Mouse (Mus musculus) B cell, adult 2 months (primary cell): Measurements from ENCODE around the gene Lmnb2.

Experiments
- DNase-seq, 2 experiments: peaks; one replicate each; pipeline ENCODE4 v3.0.0; 2022

Lmnb2 gene

DNA sequence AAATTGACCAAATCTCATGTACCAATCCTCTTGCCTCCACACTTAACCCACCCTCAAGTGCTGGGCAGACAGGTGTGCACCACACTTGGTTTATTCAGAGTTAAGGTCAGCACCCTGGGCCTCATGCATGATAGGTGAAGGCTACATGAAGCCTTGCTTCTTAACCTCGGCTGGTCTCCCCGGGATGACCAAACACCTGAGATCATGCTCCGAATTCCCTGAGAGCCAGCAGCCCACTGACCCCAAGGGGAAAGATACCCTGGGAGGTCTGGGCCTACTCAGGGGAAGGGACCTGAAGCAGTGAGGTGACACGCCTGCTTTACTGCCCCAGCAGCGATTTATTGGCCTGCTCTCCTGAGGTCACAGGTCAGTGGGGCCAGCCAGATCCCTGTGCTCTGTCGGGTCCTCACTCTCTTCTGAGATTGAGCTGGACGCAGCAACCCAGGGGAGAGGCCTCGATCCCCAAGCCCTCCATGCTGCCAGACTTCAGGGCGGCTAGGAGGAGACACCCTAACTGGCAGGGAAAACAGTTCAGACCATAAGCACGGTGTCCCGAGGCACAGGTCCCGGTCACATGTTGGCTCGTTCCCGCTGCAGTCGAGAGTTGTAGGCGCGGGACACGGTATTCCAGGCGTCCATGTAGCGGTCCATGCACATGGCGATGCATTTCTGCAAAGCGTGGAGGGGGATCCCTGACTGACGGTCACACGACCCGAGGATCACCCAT is 18.3 kb downstream of the Lmnb2 start:
- no peak for DNase-seq

DNA sequence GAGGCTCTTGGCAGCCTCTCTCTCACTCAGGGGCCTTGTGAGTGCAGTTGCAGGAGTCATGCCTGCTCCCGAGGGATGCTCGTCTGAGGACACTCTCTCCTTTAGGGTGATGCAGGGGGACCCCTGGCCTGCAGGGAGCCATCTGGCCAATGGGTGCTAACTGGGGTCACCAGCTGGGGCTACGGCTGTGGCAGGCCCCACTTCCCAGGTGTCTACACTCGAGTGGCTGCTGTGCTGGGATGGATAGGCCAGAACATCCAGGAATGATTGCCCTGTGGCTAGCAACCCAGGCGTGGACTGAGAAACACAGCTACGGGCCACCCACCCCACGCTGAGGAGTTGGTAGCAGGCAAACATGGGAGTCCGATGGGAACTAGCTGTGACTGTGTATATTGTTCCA is 19.0 kb downstream of the Lmnb2 start:
- DNase-seq = no peak

DNA sequence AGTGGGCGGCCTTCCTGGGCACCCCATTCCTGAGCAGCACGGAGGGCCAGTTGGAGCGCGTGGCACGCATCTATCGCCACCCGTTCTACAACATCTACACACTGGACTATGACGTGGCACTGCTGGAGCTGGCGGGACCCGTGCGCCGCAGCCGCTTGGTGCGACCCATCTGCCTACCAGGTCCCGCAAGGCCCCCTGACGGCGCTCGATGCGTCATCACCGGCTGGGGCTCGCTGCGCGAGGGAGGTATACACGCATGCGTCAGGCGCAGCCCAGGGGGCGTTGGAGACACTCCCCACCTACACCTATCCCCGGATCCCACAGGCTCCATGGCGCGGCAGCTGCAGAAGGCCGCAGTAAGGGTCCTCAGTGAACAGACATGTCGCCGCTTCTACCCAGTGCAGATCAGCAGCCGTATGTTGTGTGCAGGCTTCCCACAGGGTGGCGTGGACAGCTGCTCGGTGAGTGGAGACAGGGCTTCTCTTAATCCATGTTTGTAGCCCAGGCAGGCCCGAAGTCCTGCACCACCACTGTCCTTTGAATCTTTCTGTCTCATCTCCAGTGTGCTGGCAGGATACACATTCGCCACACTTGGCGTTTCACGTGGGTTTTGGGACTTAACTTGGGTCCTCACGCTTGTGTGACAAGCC is 20.1 kb downstream of the Lmnb2 start:
- no peak for DNase-seq

DNA sequence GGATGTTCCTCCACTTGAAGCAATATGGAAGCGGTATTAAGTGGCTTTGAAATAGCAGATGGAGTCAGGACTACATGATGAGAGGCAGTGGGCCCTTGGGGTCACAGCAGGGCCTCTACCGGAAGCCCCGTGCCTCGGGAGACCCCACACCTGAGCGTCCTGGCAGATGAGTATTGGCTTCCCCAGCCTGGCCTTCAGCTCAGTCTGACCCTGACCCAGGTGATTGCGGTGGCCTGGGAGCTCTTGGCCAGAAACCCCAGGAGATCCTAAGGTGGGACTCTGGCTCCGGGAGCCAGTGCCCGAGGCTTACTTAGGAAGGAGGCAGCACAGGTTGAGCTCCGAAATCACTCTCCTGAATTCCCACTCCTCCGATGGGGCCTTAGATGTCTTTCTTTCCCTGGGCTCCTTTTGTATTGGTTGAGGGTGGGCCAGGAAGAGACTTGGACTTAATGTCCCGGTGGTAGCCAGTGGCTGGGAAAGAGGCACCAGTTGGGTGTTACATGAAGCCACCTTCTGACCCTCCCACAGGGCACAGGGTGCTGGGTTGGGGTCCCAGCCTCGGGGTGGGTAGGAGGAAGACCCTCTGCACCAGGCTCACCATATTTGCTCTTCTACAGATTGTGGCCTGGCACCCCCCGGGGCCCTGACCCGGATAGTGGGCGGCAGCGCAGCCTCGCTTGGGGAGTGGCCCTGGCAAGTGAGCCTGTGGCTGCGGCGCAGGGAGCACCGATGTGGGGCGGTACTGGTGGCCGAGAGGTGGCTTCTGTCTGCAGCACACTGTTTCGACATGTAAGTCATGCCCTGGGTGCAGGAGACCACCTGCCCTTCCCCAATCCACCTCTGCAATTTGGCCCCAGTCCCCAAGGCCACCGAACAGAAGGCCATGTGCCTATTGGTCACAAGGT is 21.2 kb downstream of the Lmnb2 start:
- no peak for DNase-seq

DNA sequence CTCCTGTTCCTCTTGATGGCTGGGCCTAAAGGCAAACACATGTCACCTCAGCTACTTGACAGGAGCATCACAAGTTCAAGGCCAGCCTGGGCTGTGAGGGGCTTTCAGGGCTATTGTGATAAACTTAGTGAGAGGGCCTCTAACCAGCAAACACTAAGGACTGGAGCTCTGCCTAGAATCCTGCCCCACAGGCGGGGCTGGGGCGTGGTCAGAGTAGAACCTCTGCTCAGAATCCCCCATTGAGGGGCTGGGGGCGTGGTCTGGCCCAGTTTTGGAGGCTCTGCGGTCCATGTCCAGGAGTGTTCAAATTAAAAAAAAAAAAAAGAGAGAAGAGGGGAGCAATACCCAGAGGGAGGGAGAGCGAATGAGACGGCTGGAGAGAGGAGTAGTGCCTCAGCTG is 22.3 kb downstream of the Lmnb2 start:
- no peak for DNase-seq

DNA sequence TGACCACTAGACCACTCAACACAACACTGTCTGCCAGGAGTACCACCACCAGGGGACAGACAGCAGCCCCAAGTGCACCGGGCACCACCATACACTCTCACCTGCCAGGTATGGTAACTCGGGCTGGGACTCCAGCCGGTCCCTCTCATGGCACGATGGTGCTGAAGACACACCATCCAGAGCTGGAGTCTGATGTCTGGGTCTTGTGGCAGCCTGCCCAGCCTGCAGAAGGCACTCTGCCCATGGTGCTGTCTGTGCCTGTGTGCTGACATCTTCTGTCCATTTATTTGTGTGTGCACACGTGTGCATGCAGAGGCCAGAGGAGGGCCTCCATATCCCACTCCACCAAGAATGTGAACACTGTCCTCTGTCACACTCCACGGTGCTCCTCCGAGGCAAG is 22.9 kb downstream of the Lmnb2 start:
- no peak for DNase-seq

DNA sequence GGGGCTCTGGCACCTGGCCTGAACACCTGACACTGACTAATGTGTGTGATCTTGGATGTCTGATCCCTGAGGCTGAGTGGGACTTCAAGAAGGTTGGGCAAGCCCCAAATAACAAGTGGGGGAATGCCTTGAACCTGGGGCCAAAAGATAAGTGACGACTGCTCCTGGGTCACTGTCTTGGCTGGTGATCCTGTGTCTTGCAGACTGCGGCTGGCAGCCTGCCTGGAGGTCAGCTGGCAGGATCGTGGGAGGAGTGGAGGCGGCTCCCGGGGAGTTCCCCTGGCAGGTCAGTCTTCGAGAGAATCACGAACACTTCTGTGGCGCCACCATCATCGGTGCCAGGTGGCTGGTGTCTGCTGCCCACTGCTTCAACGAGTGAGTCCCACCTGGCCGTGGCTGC is 30.9 kb downstream of the Lmnb2 start:
- no peak for DNase-seq

DNA sequence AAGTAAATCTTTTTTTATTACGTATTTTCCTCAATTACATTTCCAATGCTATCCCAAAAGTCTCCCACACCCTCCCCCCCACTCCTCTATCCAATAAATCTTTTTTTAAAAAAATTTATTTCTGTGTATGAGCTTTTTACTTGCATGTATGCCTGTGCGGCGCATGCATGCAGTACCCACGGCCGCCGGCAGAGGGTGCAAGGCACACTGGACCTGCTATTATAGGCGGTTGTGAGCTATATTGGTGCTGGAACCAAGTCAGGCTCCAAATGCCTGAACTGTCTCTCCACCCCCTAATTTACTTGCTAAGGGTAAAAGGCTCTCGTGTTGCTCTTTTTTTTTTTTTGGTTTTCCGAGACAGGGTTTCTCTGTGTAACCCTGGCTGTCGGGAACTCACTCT is 36.7 kb downstream of the Lmnb2 start:
- DNase-seq = peak; percentile 92 to 94

DNA sequence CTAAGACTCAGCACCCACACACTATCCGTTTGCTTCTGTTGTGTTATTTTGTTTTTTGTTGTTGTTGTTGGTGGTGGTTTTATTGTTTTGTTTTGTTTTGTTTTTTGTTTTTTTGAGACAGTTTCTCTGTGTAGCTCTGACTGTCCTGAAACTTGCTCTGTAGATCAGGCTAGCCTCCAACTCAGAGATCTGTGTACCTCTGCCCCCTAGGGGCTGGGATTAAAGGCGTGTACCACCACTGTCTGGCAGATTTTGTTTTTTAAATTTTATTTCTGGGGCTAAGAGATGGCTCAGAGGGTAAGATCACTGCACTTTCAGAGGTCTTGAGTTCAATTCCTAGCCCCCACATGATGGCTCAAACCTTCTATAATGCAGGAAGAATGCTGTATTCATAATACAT is 37.1 kb downstream of the Lmnb2 start:
- DNase-seq = peak; percentile 24 to 40

DNA sequence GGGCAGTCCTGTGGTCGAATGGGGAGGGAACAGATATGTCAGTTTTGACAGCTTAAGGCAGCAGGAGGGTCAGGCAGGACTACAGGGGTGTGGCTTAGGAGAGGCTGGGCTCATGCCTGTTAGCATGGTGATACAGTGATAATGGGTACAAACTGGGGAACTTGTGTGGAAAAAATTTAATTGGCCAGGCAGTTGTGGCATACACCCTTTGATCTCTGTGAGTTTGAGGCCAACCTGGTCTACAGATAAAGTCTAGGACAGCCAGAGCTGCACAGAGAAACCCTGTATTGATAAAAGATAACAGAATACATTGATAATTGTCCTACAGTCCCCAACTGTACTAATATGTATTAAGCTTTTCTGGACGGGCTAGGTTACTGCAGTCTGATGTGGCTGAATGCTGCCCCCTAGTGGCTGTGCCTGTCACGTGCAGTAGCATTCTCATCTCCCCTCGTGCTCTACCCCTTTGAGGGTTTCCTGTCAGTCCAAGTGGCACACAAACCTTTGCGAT is 37.9 kb downstream of the Lmnb2 start:
- DNase-seq = peak; percentile 86 to 87

DNA sequence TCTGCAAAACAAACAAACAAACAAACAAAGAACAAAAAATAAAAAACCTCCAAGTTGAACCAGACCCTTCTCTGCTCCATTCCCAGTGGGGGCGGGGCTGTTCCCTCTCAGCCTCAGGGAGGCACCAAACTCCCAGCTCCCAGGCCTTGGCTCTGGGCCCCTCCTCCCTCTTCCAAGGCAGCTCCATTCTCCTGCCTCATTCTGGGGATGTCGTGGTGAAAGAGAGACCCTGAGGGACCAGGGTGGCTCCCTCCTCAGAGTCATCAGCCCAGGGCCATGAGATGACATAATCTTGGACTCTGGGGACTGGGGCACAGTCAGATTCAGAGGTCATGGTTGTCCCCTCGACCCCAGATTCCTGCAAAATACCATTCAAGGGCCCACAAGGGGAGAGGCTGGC is 41.5 kb downstream of the Lmnb2 start:
- no peak for DNase-seq

DNA sequence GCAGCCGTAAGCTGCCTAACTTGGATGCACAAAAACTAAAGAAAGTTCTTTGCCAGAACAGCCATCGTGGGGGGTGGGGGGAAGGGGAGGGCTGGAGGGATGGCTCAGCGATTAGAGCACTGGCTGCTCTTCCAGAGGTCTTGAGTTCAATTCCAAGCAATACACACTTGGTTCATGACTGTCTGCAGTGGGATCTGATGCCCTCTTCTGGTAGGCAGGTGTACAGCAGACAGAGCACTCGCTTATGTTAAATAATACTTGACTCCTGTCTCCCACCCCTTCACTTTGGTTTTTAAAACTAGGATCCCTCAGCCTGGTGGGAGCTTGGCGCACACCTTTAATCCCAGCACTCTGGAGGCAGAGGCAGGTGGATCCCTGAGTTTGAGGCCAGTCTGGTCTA is 42.0 kb downstream of the Lmnb2 start:
- peak; percentile 73 to 78 for DNase-seq

DNA sequence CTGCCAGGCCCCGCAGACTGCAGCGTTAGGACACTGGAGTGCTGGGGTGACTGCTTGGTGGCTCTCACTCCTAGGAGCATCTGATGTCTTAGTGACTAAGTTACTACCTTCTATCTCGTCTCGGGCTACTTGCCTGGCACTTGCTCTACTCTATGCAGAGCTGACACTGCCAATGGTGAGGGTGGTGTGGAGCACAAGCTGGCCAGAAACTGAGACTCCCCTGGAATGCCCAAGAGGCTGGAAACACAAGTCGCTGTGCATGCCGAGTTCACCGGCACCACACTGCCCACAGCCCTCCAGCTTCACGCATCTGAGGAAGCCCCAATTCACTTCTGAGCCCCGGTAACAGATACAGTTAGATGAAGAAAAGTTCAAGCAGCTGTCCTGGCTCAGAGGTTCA is 44.0 kb downstream of the Lmnb2 start:
- no peak for DNase-seq

DNA sequence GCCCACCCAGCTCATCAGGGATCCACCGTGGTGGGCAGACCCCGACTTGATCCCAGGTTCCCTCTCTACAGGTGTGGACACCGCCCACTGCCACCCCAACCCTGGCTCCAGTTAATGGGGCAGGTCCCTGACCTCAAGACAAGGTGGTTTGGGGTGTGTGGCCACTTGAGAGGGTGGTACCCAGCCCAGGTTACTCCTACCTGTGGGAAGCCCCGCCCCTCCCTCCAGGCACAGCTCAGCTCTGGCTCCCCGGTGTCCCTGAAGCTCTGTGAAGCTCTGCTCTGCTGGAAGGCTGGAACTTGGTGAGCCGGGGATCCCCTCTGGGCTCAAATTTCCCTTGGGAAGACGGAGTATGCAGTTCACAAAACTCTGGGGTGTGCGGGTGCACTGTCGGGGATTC is 46.5 kb downstream of the Lmnb2 start, which contains the start of gene Tmprss9:
Gene Tmprss9 (plus strand): TSS at position 268 of the 400 bp plus-strand sequence.
- no peak for DNase-seq

DNA sequence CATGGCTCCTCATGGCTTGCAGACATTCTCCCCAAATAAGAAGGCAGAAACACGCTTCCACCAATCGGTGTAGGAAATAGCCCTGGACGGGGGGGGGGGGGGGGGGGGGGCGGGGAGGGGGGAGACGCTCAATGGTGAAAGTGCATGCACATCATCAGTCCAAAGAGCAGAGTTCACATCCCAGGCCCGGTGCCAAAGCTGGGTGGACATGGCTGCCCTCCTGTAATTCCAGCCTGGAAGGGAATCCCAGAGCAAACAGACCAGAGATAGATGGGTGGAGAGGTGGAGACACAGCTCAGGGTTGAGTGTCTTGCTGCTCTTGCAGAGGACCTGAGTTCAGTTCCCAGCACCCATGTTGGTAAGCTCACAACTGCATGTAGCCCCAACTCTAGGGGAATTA is 47.1 kb downstream of the Lmnb2 start:
- no peak for DNase-seq

DNA sequence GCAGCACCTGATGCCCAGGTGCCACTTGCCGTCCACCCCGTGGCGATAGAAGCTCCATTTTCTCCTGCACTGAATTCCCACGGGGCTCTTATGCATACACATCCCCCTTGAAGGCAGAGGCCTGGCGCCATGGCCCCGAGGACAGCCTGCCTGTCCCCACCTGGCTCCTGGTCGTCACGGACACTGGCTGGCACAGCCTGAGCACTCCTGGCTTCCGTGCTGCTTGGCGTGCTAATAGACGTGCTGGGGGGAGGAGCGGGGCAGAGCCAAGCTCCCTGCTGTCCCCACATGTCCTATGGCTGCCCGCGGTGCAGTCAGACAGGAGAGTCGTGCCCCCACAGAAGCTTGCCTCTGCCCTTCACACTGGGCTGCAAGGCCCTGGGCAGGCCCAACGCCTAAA is 53.6 kb downstream of the Lmnb2 start:
- DNase-seq = no peak

DNA sequence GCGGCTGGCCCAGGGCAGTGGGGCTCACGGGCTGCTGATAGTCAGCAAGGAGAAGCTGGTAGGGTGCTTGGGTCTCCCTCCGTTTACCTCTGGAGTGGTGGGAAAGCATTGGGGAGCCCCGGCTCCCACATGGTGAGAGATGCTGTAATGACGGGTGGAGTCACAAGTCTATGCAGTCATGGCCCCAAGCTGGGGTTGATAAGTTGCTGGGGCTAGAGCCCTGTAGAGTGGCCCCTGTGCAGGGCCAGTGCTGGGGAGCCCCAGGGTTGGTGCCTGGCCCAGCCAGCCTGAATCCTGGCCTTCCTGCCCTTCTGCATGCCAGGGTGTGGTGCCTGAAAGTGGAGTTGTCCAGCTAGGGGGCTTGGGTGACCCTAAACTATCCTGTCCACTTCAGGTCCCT is 55.7 kb downstream of the Lmnb2 start:
- no peak for DNase-seq

DNA sequence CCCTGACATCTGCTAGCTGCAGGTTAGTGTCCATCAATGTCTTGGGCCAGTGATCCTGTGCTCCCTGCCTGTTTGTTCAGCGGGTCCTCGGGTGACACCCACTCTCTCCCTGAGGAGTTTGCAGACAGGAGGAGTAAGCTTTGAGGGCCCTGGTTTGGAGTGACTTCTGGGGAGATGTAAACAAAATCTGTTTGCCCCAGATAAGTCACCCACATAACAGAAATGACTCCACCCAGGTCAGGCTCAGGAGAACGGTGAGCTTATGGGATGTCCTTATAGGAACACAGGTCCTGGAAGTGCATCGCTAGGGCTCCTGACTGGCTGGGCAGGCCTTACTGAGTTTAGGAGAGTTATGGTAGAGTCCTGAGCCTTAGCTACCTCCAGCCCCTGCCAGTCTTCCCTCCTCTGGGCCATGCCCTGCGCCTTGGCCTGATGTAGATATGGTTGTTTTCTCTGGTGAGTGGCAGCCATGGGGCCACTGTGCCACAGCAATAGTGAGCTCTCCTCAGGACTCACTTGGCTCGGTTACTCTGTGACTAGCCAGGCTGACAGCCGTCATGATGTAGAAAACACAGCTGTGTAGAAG is 59.6 kb downstream of the Lmnb2 start:
- DNase-seq = no peak

DNA sequence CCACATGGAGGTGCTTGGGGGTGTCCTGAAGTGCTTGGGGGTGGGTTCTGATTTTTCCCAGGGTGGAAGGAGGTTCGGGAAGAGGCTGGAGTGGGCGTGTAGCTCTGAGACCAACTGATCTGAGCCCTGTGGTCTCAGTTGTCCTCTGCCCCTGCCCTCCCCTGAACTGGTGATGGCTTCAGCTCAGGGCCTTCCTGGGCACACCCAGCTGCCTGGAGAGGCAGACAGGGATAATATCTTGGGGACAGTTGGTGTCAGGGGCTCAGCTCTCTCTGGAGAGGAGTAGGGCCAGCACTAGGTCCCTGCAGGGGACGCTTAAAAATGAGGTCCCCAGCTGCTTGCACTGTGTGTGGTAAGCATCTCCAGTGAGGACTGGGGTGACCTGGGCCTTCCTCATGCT is 60.2 kb downstream of the Lmnb2 start:
- DNase-seq = no peak

DNA sequence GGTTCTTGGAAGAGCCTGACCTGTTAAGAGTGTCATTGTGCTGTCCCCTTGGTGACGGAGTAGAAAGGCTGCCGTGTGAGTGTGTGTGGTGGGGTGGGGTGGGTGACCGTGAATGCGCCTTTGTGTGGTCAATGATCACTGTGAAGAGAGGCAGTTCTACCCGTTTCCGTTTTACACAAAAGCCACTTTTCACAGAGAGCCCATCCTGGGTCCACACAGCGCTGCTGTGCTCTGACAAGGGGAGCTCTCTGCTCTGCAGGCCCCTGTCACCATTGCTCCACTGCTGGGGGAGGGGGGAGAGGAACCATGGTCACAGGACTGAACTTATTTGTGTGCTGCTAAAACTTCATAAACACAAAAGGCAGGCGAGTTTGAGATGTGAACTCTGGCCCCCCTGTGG is 60.7 kb downstream of the Lmnb2 start:
- DNase-seq = no peak

DNA sequence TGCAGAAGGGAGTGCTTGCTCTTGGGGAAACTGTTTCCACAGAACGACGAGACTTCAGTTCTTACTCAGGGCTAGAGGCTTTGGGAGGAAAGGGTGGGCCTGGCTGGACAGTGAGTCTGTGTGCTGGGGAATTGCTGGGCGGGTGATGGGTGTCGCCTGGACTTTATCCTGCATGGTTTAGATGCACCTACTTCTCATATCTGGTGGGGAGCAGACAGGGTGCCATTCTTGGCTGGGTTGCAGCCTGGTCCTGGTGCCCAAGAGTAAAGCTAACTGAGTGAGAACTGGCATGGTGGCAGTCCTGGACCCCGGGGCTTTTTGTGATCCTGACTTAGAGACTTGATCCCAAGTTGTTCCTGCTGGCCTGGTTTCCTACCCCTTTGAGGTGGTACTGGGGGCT is 61.1 kb downstream of the Lmnb2 start:
- no peak for DNase-seq

DNA sequence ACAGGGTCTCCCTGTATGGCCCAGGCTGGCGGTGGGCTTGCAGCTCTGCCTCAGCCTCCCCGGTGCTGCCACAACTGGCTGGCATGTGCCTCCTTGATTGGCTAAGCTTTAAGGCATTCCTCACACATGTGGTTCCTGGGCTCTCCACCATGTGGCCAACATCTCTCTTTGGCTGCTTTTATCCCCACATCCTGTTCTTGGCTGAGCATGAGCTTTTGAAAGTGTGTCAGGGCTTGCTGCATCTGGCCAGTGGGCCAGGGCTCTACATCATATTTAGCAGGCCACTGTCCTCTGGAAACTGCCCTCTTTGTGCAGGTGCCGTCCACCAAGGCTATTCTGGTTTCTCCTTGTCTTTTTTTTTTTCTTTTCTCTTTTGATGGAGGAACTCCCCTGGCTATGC is 61.8 kb downstream of the Lmnb2 start:
- DNase-seq = peak in 1 of 2 experiments; percentile 19

DNA sequence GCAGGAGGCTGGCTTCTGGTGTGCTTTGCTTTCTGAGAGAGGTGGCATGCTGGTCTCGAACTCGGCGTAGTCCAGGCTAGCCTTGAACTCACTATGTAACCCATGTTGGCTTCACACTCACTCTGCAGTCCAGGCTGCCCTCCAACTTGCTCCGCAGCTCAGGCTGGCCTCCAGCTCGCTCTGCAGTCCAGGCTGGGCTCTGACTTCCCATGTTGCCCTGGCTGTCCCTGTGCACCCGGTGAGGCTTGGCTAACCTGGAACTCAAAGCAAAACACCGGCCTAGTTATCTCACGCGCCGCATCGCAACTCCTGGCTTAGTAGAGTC is 62.3 kb downstream of the Lmnb2 start:
- peak in 1 of 2 experiments; percentile 13 for DNase-seq
